Mouse (Mus musculus) CD4-positive, CD25-positive, alpha-beta regulatory T cell, adult 2 months (primary cell): ENCODE data around the gene Cage1.

ENCODE experiments used
- DNase-seq: peaks from one replicate; pipeline ENCODE4 v3.0.0-alpha.2; 2012; ENCODE audit warnings: low read depth, low spot score

Cage1 gene

GRCm38 (mm10) chr13:37966256-37967051 is 70.4 kb downstream of the Cage1 start:
- DNase-seq = no peak

- DNase-seq = peak; percentile 28
Measured at GRCm38 (mm10) chr13:37965126-37965914, 71.5 kb downstream of the Cage1 start.

GRCm38 (mm10) chr13:37964128-37965087 is 72.5 kb downstream of the Cage1 start:
- DNase-seq = no peak

- peak; percentile 86 for DNase-seq
Measured at GRCm38 (mm10) chr13:37963354-37964007, 73.4 kb downstream of the Cage1 start.

GRCm38 (mm10) chr13:37962541-37962940 is 74.3 kb downstream of the Cage1 start:
- no peak for DNase-seq

- no peak for DNase-seq
Measured at GRCm38 (mm10) chr13:37959936-37960335, 76.9 kb downstream of the Cage1 start.

- no peak for DNase-seq
Measured at GRCm38 (mm10) chr13:37959239-37959907, 77.5 kb downstream of the Cage1 start.

- no peak for DNase-seq
Measured at GRCm38 (mm10) chr13:37958498-37959238, 78.2 kb downstream of the Cage1 start.
